Mouse (Mus musculus) heart, postnatal 0 days (tissue): ENCODE data around the gene Morn4. TPM values are rescaled to one million over a fixed set of nuclear protein-coding genes. Genes with fewer than 3 reads are reported as not detected.

Source experiments
- ATAC-seq: fragments of 200-750 bp; cut with Nextera tagmentation; 2 replicates; pipeline ENCODE4 v1.8.0; 2017; ENCODE audit warnings: low read depth, moderate number of reproducible peaks, moderate library complexity; ENCODE audit not compliant: insufficient read depth
- DNase-seq: peaks from one replicate; pipeline ENCODE4 v3.0.0-alpha.2; 2016; ENCODE audit warnings: low spot score
- H3K27ac ChIP-seq: fragments of 300-500 bp; sonication (generic); 2 replicates; pipeline ENCODE4 v1.5.1; 2014; ENCODE audit warnings: low read depth, mild to moderate bottlenecking
- H3K27me3 ChIP-seq: fragments of 300-500 bp; sonication (generic); 2 replicates; pipeline ENCODE4 v1.6.1; 2014; ENCODE audit warnings: low read length, mixed read lengths; ENCODE audit not compliant: control insufficient read depth, insufficient read depth
- H3K36me3 ChIP-seq: fragments of 300-500 bp; sonication (generic); replicated peaks from 2 replicates; pipeline ENCODE4 v1.6.1; 2014; ENCODE audit warnings: low read length, mixed read lengths; ENCODE audit not compliant: control insufficient read depth, insufficient read depth
- H3K4me1 ChIP-seq: fragments of 300-500 bp; sonication (generic); 2 replicates; pipeline ENCODE4 v1.6.1; 2014; ENCODE audit warnings: antibody characterized with exemption; ENCODE audit not compliant: control insufficient read depth, insufficient read depth
- H3K4me2 ChIP-seq: fragments of 300-500 bp; sonication (generic); 2 replicates; pipeline ENCODE4 v1.6.1; 2014; ENCODE audit warnings: low read depth, mild to moderate bottlenecking, low read length, moderate library complexity
- H3K4me3 ChIP-seq: fragments of 300-500 bp; sonication (generic); 2 replicates; pipeline ENCODE4 v1.5.1; 2014; ENCODE audit warnings: low read depth, low read length
- H3K9ac ChIP-seq: fragments of 300-500 bp; sonication (generic); replicated peaks from 2 replicates; pipeline ENCODE4 v1.6.1; 2014; ENCODE audit warnings: low read depth, low read length, mixed read lengths
- H3K9me3 ChIP-seq: fragments of 300-500 bp; sonication (generic); replicated peaks from 2 replicates; pipeline ENCODE4 v1.6.1; 2016; ENCODE audit warnings: low read length; ENCODE audit not compliant: control insufficient read depth
- CTCF ChIP-seq: IDR thresholded peaks from 2 replicates; pipeline ENCODE4 v1.5.1; 2016; ENCODE audit warnings: antibody characterized with exemption, control low read depth, low read depth
- EP300 ChIP-seq: IDR thresholded peaks from 2 replicates; pipeline ENCODE4 v1.6.1; 2016; ENCODE audit warnings: antibody characterized with exemption, low read depth
- WGBS: fragments of 180-500 bp; shearing (Covaris S2); extraction: QIAGEN DNeasy Blood & Tissue Kit; methylation state at CpG from one replicate; pipeline ENCODE4 v1.1.7; 2014; 5-methylcytosine and 5-hydroxymethylcytosine counted together
- polyA plus RNA-seq: library from polyadenylated mRNA; unstranded; fragments of >200 nt; fragmentation: Nextera tagmentation; extraction: Ambion mirVana; gene quantifications from 2 replicates; pipeline ENCODE4 v1.2.1, GENCODE M21; 2015
- total RNA-seq: library from RNA; depleted of rRNA; stranded (reverse); fragments of >200 nt; gene quantifications from 2 replicates; pipeline ENCODE4 v1.2.3, GENCODE M21; 2014; ENCODE audit warnings: low replicate concordance

Gene Morn4
- total and polyA plus RNA-seq, 2 experiments from 2014 or later = 2.3 to 5.7 TPM

- WGBS = 73% methylated on average over 11 of the region's 11 CpGs
- Histone ChIP-seq H3K9me3 (no peaks in the 10 kb centered on the region), H3K27ac (no peak overlapping the region), H3K4me1 (no peaks in the 10 kb centered on the region), H3K36me3 (no peaks in the 10 kb centered on the region), H3K9ac (no peak overlapping the region), H3K4me3 (no peak overlapping the region), H3K27me3 (no peaks in the 10 kb centered on the region), H3K4me2 (no peak overlapping the region)
- DNase-seq (no peak), ATAC-seq (no peak)
- TF ChIP-seq CTCF = no peak
- no peak for TF ChIP-seq EP300
These were observed 5.7 kb downstream of the Morn4 start for GRCm38 (mm10) chr19:42080469-42080868.

GRCm38 (mm10) chr19:42079950-42080349 lies 6.2 kb downstream of the Morn4 start:
- ATAC-seq = no peak
- no peak for DNase-seq
- no peaks in the 10 kb centered on the region for H3K36me3 ChIP-seq
- H3K27me3 ChIP-seq = no peaks in the 10 kb centered on the region
- no peak overlapping the region for H3K4me3 ChIP-seq
- no peak overlapping the region for H3K9ac ChIP-seq
- H3K9me3 ChIP-seq = no peaks in the 10 kb centered on the region
- no peak for TF ChIP-seq CTCF
- TF ChIP-seq EP300 = no peak
- H3K4me2 ChIP-seq = no peak overlapping the region
- no peaks in the 10 kb centered on the region for H3K4me1 ChIP-seq
- 69% methylated on average over 5 of the region's 5 CpGs for WGBS
- no peak overlapping the region for H3K27ac ChIP-seq

GRCm38 (mm10) chr19:42079006-42079405 lies 7.2 kb downstream of the Morn4 start:
- TF ChIP-seq EP300 (no peak), CTCF (no peak)
- Histone ChIP-seq H3K9ac (no peak overlapping the region), H3K27me3 (no peaks in the 10 kb centered on the region), H3K4me1 (no peaks in the 10 kb centered on the region), H3K4me2 (no peak overlapping the region), H3K9me3 (no peaks in the 10 kb centered on the region), H3K36me3 (no peaks in the 10 kb centered on the region), H3K4me3 (no peak overlapping the region), H3K27ac (no peak overlapping the region)
- no peak for DNase-seq
- ATAC-seq = no peak
- 91% methylated on average over 12 of the region's 12 CpGs for WGBS

GRCm38 (mm10) chr19:42078566-42078965 lies 7.6 kb downstream of the Morn4 start:
- WGBS = 90% methylated on average over 8 of the region's 8 CpGs
- Histone ChIP-seq H3K4me3 (no peak overlapping the region), H3K4me1 (no peaks in the 10 kb centered on the region), H3K27me3 (no peaks in the 10 kb centered on the region), H3K27ac (no peak overlapping the region), H3K36me3 (no peaks in the 10 kb centered on the region), H3K9me3 (no peaks in the 10 kb centered on the region), H3K4me2 (no peak overlapping the region), H3K9ac (no peak overlapping the region)
- ATAC-seq (no peak), DNase-seq (no peak)
- TF ChIP-seq EP300 = no peak
- TF ChIP-seq CTCF = no peak

DNA sequence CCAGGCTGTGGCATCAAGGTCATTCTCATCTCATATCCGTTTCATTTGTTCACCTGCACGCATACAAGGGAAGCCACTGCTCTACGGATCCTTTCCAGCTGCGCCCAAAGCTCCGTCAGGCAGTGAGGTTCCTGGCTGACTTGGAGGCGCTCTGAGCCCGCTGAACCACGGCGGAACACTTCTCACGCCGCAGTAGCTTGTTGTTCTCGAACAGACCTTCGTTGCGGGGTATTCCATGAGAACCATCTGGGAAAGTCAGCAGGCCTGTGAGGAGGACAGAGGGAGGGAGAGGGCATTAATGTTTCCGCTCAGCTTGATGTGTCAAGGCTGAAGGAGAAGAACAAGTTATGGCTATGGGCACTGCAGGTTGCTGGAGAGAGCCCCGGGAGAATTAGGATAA lies 10.2 kb downstream of the Morn4 start:
- no peaks in the 10 kb centered on the region for H3K9me3 ChIP-seq
- WGBS = 87% methylated on average over 16 of the region's 16 CpGs
- no peak overlapping the region for H3K27ac ChIP-seq
- H3K27me3 ChIP-seq = no peaks in the 10 kb centered on the region
- no peak overlapping the region for H3K4me2 ChIP-seq
- TF ChIP-seq EP300 (no peak), CTCF (no peak)
- H3K36me3 ChIP-seq = no peaks in the 10 kb centered on the region
- H3K4me3 ChIP-seq = no peak overlapping the region
- no peaks in the 10 kb centered on the region for H3K4me1 ChIP-seq
- no peak for ATAC-seq
- DNase-seq = no peak
- H3K9ac ChIP-seq = no peak overlapping the region

DNA sequence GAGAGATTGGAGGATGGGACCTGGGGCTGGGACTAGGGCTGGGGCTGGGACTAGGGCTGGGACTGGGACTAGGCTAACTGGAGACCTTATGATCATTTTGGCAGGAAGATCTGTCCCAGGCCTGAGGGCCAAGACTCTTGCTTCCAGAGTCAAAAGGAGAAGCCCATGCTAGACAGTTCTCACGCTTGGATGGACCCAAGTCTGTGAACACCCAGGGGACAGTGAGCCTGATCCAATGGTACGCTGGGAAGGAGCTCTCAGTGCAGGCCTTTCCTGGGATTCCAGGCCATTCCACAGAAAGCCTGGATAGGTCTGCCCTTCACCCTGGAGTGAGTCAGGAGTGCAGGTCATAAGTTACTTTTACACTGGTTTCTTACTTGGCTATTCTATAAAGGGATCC lies 11.1 kb downstream of the Morn4 start:
- no peak overlapping the region for H3K9ac ChIP-seq
- no peak for TF ChIP-seq CTCF
- no peak for TF ChIP-seq EP300
- no peak for DNase-seq
- no peaks in the 10 kb centered on the region for H3K4me1 ChIP-seq
- no peaks in the 10 kb centered on the region for H3K27me3 ChIP-seq
- no peak overlapping the region for H3K4me3 ChIP-seq
- ATAC-seq = no peak
- 67% methylated on average over 2 of the region's 2 CpGs for WGBS
- H3K36me3 ChIP-seq = no peaks in the 10 kb centered on the region
- no peak overlapping the region for H3K4me2 ChIP-seq
- no peaks in the 10 kb centered on the region for H3K9me3 ChIP-seq
- H3K27ac ChIP-seq = no peak overlapping the region
